19 mouse cellular contexts compared by ENCODE assay signal in genomic region chr1:92719864-92720263, GRCm38 (mm10).
DNase-seq lines count a peak whose midpoint lies in the region; ATAC-seq and TF ChIP-seq lines count a peak whose summit lies in the region.
"Had no signal": no experiment of that assay in that cellular context is flagged by ENCODE, and none has a peak within 500 bp of the region (broad histone marks: within the 10 kb centered on the region; RNA-seq: fewer than 3 reads in every experiment).

No protein-coding gene starts in this region.

- intact Hi-C loops in heart, adult 2 months (cut with DNase I), result no loop called here
- intact Hi-C loops in heart, postnatal 14 days (cut with DNase I), result no loop called here

- no peak overlapping the region for H3K9ac ChIP-seq in heart, adult 2 months (ENCODE audit: low read depth, low read length)
- H3K9ac ChIP-seq in heart, embryonic 13.5 days, result peak overlapping the region; percentile 47; the same call in 1 of the 2 replicates
- H3K9ac ChIP-seq in heart, postnatal 0 days (replicated peaks; ENCODE audit: low read depth, low read length), result no peak overlapping the region
- H3K9ac ChIP-seq: embryonic facial prominence, embryonic 12.5 days; forebrain, embryonic 12.5 days; forebrain, postnatal 0 days; hindbrain, embryonic 12.5 days had no signal

- TF ChIP-seq EP300 in heart, adult 2 months (IDR thresholded peaks at IDR 0.05; ENCODE audit: insufficient read depth, low read depth, low read length), result no peak
- TF ChIP-seq EP300 in heart, postnatal 0 days (IDR thresholded peaks at IDR 0.05; ENCODE audit: low read depth), result no peak

- H3K36me3 ChIP-seq in heart, adult 2 months (ENCODE audit: control insufficient read depth, insufficient read depth, low read length), result no peaks in the 10 kb centered on the region
- no peaks in the 10 kb centered on the region for H3K36me3 ChIP-seq in heart, embryonic 13.5 days
- H3K36me3 ChIP-seq in heart, postnatal 0 days (replicated peaks; ENCODE audit: control insufficient read depth, insufficient read depth, low read length), result no peaks in the 10 kb centered on the region
- H3K36me3 ChIP-seq in myocyte (ENCODE audit: control insufficient read depth, insufficient read depth), result no peaks in the 10 kb centered on the region
- H3K36me3 ChIP-seq: embryonic facial prominence, embryonic 12.5 days; forebrain, embryonic 12.5 days; hindbrain, embryonic 12.5 days had no signal

- TF ChIP-seq CTCF in heart, adult 2 months (IDR thresholded peaks at IDR 0.05), result no peak
- no peak for TF ChIP-seq CTCF in heart, postnatal 0 days (IDR thresholded peaks at IDR 0.05; ENCODE audit: low read depth)

- no peak overlapping the region for H3K4me2 ChIP-seq in heart, embryonic 13.5 days
- H3K4me2 ChIP-seq in heart, postnatal 0 days (ENCODE audit: low read depth, low read length), result no peak overlapping the region
- H3K4me2 ChIP-seq in myocyte (ENCODE audit: low read depth), result no peak overlapping the region
- H3K4me2 ChIP-seq: embryonic facial prominence, embryonic 12.5 days; forebrain, embryonic 12.5 days; hindbrain, embryonic 12.5 days had no signal

- TF ChIP-seq POLR2A in heart, adult 2 months (IDR thresholded peaks at IDR 0.05; ENCODE audit: insufficient read depth, low read depth, low read length), result no peak
- no peak for TF ChIP-seq POLR2A in myocyte (IDR thresholded peaks at IDR 0.05; ENCODE audit: insufficient read length, low read depth)

- H3K27me3 ChIP-seq in heart, adult 2 months (ENCODE audit: control insufficient read depth, insufficient read depth, low read length), result no peaks in the 10 kb centered on the region
- no peaks in the 10 kb centered on the region for H3K27me3 ChIP-seq in heart, embryonic 13.5 days (replicated peaks)
- no peaks in the 10 kb centered on the region for H3K27me3 ChIP-seq in heart, postnatal 0 days (ENCODE audit: control insufficient read depth, insufficient read depth, low read length)
- H3K27me3 ChIP-seq in myocyte (ENCODE audit: control insufficient read depth, insufficient read depth, insufficient read length), result no peaks in the 10 kb centered on the region
- H3K27me3 ChIP-seq: embryonic facial prominence, embryonic 12.5 days; forebrain, embryonic 12.5 days; hindbrain, embryonic 12.5 days; Patski had no signal

- H3K4me3 ChIP-seq in heart, adult 2 months, result no peak overlapping the region
- H3K4me3 ChIP-seq in heart, embryonic 13.5 days, result no peak overlapping the region
- no peak overlapping the region for H3K4me3 ChIP-seq in heart, postnatal 0 days (ENCODE audit: low read depth, low read length)
- H3K4me3 ChIP-seq in myocyte, result no peak overlapping the region
- H3K4me3 ChIP-seq: embryonic facial prominence, embryonic 12.5 days; forebrain, embryonic 12.5 days; hindbrain, embryonic 12.5 days had no signal

- peak in 1 of 2 experiments; percentile 28 for DNase-seq in heart, adult 2 months
- DNase-seq in heart, adult 8-10 months (ENCODE audit: low spot score), result no peak
- DNase-seq in heart, adult 11 months, result no peak
- no peak for DNase-seq in heart, postnatal 0 days (ENCODE audit: low spot score)
- DNase-seq in heart, postnatal 14 days, result no peak
- DNase-seq: adrenal gland, postnatal 14 days; cerebellum, adult 9-10 months; forebrain, postnatal 0 days; gastrocnemius, postnatal 14 days; kidney, adult 11 months; kidney, adult 9 months had no signal

- ATAC-seq in heart, embryonic 13.5 days (ENCODE audit: extremely low read depth, insufficient number of reproducible peaks, low FRiP score, low TSS enrichment), result no peak
- ATAC-seq in heart, postnatal 0 days (ENCODE audit: insufficient read depth, low read depth), result no peak
- ATAC-seq: activated CD4-positive, CD25-positive, alpha-beta regulatory T cell, adult 4 months; forebrain, postnatal 0 days; Patski had no signal

- H3K27ac ChIP-seq in heart, adult 2 months, result peak overlapping the region; percentile 80
- peak overlapping the region; percentile 95 for H3K27ac ChIP-seq in heart, embryonic 13.5 days (replicated peaks)
- H3K27ac ChIP-seq in heart, postnatal 0 days (ENCODE audit: low read depth), result peak overlapping the region; percentile 92
- H3K27ac ChIP-seq: embryonic facial prominence, embryonic 12.5 days; forebrain, embryonic 12.5 days; hindbrain, embryonic 12.5 days; hindbrain, postnatal 0 days had no signal

- H3K9me3 ChIP-seq in heart, embryonic 13.5 days, result no peaks in the 10 kb centered on the region
- H3K9me3 ChIP-seq in heart, postnatal 0 days (replicated peaks; ENCODE audit: control insufficient read depth, low read length), result no peaks in the 10 kb centered on the region
- H3K9me3 ChIP-seq: embryonic facial prominence, embryonic 12.5 days; forebrain, embryonic 12.5 days; hindbrain, embryonic 12.5 days had no signal

- peaks cover 8% of the 10 kb centered on the region for H3K4me1 ChIP-seq in heart, adult 2 months (ENCODE audit: control insufficient read depth, insufficient read depth, low read length)
- peaks cover 72% of the 10 kb centered on the region for H3K4me1 ChIP-seq in heart, embryonic 13.5 days
- H3K4me1 ChIP-seq in heart, postnatal 0 days (ENCODE audit: control insufficient read depth, insufficient read depth), result peaks cover 41% of the 10 kb centered on the region

- no peak overlapping the region for H3ac ChIP-seq in myocyte (ENCODE audit: control insufficient read depth, insufficient read length)

- WGBS in heart, adult 2 months, result 85% methylated on average over 6 of the region's 6 CpGs
- 90% methylated on average over 6 of the region's 6 CpGs for WGBS in heart, embryonic 13.5 days
- 92% methylated on average over 6 of the region's 6 CpGs for WGBS in heart, postnatal 0 days

- H3K79me2 ChIP-seq in heart, adult 2 months (replicated peaks; ENCODE audit: control insufficient read depth, insufficient read depth, low read length), result no peaks in the 10 kb centered on the region
- no peaks in the 10 kb centered on the region for H3K79me2 ChIP-seq in myocyte (ENCODE audit: control insufficient read depth, insufficient read depth)

TF ChIP-seq in myocyte, 11 proteins besides CTCF, POLR2A, EP300 and RAD21:
- TF ChIP-seq E2F4 (IDR thresholded peaks at IDR 0.05; ENCODE audit: insufficient read depth), result no peak
- no peak for TF ChIP-seq SRF (IDR thresholded peaks at IDR 0.05; ENCODE audit: control insufficient read depth, insufficient read length, low read depth)
- TF ChIP-seq MYOD1 (IDR thresholded peaks at IDR 0.05; ENCODE audit: control insufficient read depth in 1 of 3, insufficient read length in 2 of 3, low read depth in 2 of 3), result peak in 2 of 3 experiments; percentile 17 to 57
- peak in 1 of 3 experiments; percentile 52 for TF ChIP-seq MYOG (IDR thresholded peaks at IDR 0.05; ENCODE audit: control insufficient read depth in 1 of 3, insufficient read depth in 1 of 3, insufficient read length in 2 of 3, low read depth in 2 of 3)
- TF ChIP-seq TCF3 (IDR thresholded peaks at IDR 0.05; ENCODE audit: insufficient read length, low read depth), result no peak
